Mouse (Mus musculus) forebrain, embryonic 14.5 days (tissue): ENCODE data around the gene Rora. TPM values are rescaled to one million over a fixed set of nuclear protein-coding genes. Genes with fewer than 3 reads are reported as not detected.

Experiments used
- ATAC-seq: fragments of 200-750 bp; cut with Nextera tagmentation; 2 replicates; pipeline ENCODE4 v1.8.0; 2017; ENCODE audit warnings: mild to moderate bottlenecking, moderate library complexity
- DNase-seq: peaks from one replicate; pipeline ENCODE4 v3.0.0-alpha.2; 2015; ENCODE audit warnings: low spot score
- H3K27ac ChIP-seq: fragments of 300-500 bp; sonication (generic); 2 replicates; pipeline ENCODE4 v1.5.1; 2014; ENCODE audit warnings: low read depth, mild to moderate bottlenecking, control low read depth, low read length, moderate library complexity
- H3K27me3 ChIP-seq: fragments of 300-500 bp; sonication (generic); replicated peaks from 2 replicates; pipeline ENCODE4 v1.6.1; 2014; ENCODE audit warnings: low read length, control low read depth, mixed read lengths; ENCODE audit not compliant: control insufficient read depth, insufficient read depth
- H3K36me3 ChIP-seq: fragments of 300-500 bp; sonication (generic); 2 replicates; pipeline ENCODE4 v1.6.1; 2014; ENCODE audit warnings: low read length, control low read depth; ENCODE audit not compliant: control insufficient read depth, insufficient read depth
- H3K4me1 ChIP-seq: fragments of 300-500 bp; sonication (generic); 2 replicates; pipeline ENCODE4 v1.6.1; 2014; ENCODE audit warnings: antibody characterized with exemption, low read length, control low read depth; ENCODE audit not compliant: control insufficient read depth, insufficient read depth
- H3K4me2 ChIP-seq: fragments of 300-500 bp; sonication (generic); 2 replicates; pipeline ENCODE4 v1.6.1; 2014; ENCODE audit warnings: mild to moderate bottlenecking, control low read depth, low read length
- H3K4me3 ChIP-seq: fragments of 300-500 bp; sonication (generic); 2 replicates; pipeline ENCODE4 v1.5.1; 2014; ENCODE audit warnings: low read depth, low read length, control low read depth
- H3K9ac ChIP-seq: fragments of 300-500 bp; sonication (generic); 2 replicates; pipeline ENCODE4 v1.6.1; 2014; ENCODE audit warnings: mild to moderate bottlenecking, low read length, control low read depth, moderate library complexity
- H3K9me3 ChIP-seq: fragments of 300-500 bp; sonication (generic); replicated peaks from 2 replicates; pipeline ENCODE4 v1.6.1; 2016; ENCODE audit warnings: low read length, control low read depth, mixed read lengths; ENCODE audit not compliant: control insufficient read depth
- WGBS: fragments of 180-500 bp; shearing (Covaris S2); extraction: QIAGEN DNeasy Blood & Tissue Kit; methylation state at CpG from one replicate; pipeline ENCODE4 v1.1.7; 2014; 5-methylcytosine and 5-hydroxymethylcytosine counted together
- polyA plus RNA-seq: library from polyadenylated mRNA; unstranded; fragments of >200 nt; fragmentation: Nextera tagmentation; extraction: Ambion mirVana; gene quantifications from 2 replicates; pipeline ENCODE4 v1.2.1, GENCODE M21; 2014

The Rora gene
- polyA plus RNA-seq, 1 experiment from 2014 or later: 15.2 TPM

GRCm38 (mm10) chr9:68699341-68699740 lies 45.8 kb downstream of the Rora start:
- peaks cover 8% of the 10 kb centered on the region; the same call in 1 of the 2 replicates for H3K4me1 ChIP-seq
- WGBS: 92% methylated on average over 1 of the region's 1 CpGs
- DNase-seq (no peak), ATAC-seq (no peak)
- H3K27me3 ChIP-seq: 0 out of 2 replicates have a peak, but pooled peaks cover 3% of the 10 kb centered on the region
- no peak overlapping the region for H3K4me2 ChIP-seq
- H3K36me3 ChIP-seq: no peaks in the 10 kb centered on the region
- H3K4me3 ChIP-seq: no peak overlapping the region
- no peak overlapping the region for H3K9ac ChIP-seq
- no peak overlapping the region for H3K27ac ChIP-seq
- no peaks in the 10 kb centered on the region for H3K9me3 ChIP-seq

GRCm38 (mm10) chr9:68699856-68700255 lies 46.3 kb downstream of the Rora start:
- no peaks in the 10 kb centered on the region for H3K9me3 ChIP-seq
- H3K4me2 ChIP-seq: no peak overlapping the region
- no peak overlapping the region for H3K4me3 ChIP-seq
- H3K4me1 ChIP-seq: peaks cover 6% of the 10 kb centered on the region; the same call in 1 of the 2 replicates
- H3K9ac ChIP-seq: no peak overlapping the region
- H3K36me3 ChIP-seq: no peaks in the 10 kb centered on the region
- DNase-seq (no peak), ATAC-seq (no peak)
- 64% methylated on average over 4 of the region's 4 CpGs for WGBS
- no peak overlapping the region for H3K27ac ChIP-seq
- H3K27me3 ChIP-seq: 0 out of 2 replicates have a peak, but pooled peaks cover 3% of the 10 kb centered on the region

GRCm38 (mm10) chr9:68707636-68708035 lies 54.0 kb downstream of the Rora start:
- ATAC-seq: no peak

GRCm38 (mm10) chr9:68709232-68709631 lies 55.6 kb downstream of the Rora start:
- Histone ChIP-seq H3K4me2 (no peak overlapping the region), H3K36me3 (no peaks in the 10 kb centered on the region), H3K4me3 (no peak overlapping the region), H3K9ac (no peak overlapping the region), H3K4me1 (no peaks in the 10 kb centered on the region), H3K27me3 (no peaks in the 10 kb centered on the region), H3K9me3 (no peaks in the 10 kb centered on the region), H3K27ac (no peak overlapping the region)
- WGBS: 75% methylated on average over 8 of the region's 8 CpGs
- DNase-seq: no peak
- ATAC-seq: no peak

More at GRCm38 (mm10) chr9:68707636-68708035, 54.0 kb downstream of the Rora start:
- H3K36me3 ChIP-seq: no peaks in the 10 kb centered on the region
- H3K4me3 ChIP-seq: no peak overlapping the region
- WGBS: 72% methylated on average over 5 of the region's 5 CpGs
- DNase-seq: no peak
- no peak overlapping the region for H3K9ac ChIP-seq
- no peaks in the 10 kb centered on the region for H3K9me3 ChIP-seq
- H3K4me2 ChIP-seq: no peak overlapping the region
- no peaks in the 10 kb centered on the region for H3K4me1 ChIP-seq
- no peak overlapping the region for H3K27ac ChIP-seq
- H3K27me3 ChIP-seq: no peaks in the 10 kb centered on the region

GRCm38 (mm10) chr9:68710893-68711654 lies 57.5 kb downstream of the Rora start:
- 83% methylated on average over 14 of the region's 14 CpGs for WGBS
- no peak overlapping the region for H3K4me2 ChIP-seq
- H3K4me3 ChIP-seq: no peak overlapping the region
- no peak overlapping the region for H3K9ac ChIP-seq
- no peak overlapping the region for H3K27ac ChIP-seq
- H3K27me3 ChIP-seq: no peaks in the 10 kb centered on the region
- no peaks in the 10 kb centered on the region for H3K9me3 ChIP-seq
- DNase-seq (no peak), ATAC-seq (no peak)
- H3K36me3 ChIP-seq: no peaks in the 10 kb centered on the region
- H3K4me1 ChIP-seq: no peaks in the 10 kb centered on the region

- ATAC-seq: no peak
Observed at GRCm38 (mm10) chr9:68716961-68717360, 63.4 kb downstream of the Rora start.

GRCm38 (mm10) chr9:68718427-68718826 lies 64.8 kb downstream of the Rora start:
- H3K27me3 ChIP-seq: no peaks in the 10 kb centered on the region
- WGBS: 97% methylated on average over 6 of the region's 6 CpGs
- H3K9me3 ChIP-seq: no peaks in the 10 kb centered on the region
- H3K4me2 ChIP-seq: no peak overlapping the region
- ATAC-seq: no peak
- no peaks in the 10 kb centered on the region for H3K4me1 ChIP-seq
- H3K36me3 ChIP-seq: no peaks in the 10 kb centered on the region
- H3K27ac ChIP-seq: no peak overlapping the region
- H3K9ac ChIP-seq: no peak overlapping the region
- DNase-seq: no peak
- no peak overlapping the region for H3K4me3 ChIP-seq

More at GRCm38 (mm10) chr9:68716961-68717360, 63.4 kb downstream of the Rora start:
- Histone ChIP-seq H3K4me2 (no peak overlapping the region), H3K9ac (no peak overlapping the region), H3K4me3 (no peak overlapping the region), H3K27ac (no peak overlapping the region), H3K36me3 (no peaks in the 10 kb centered on the region), H3K4me1 (no peaks in the 10 kb centered on the region), H3K27me3 (no peaks in the 10 kb centered on the region), H3K9me3 (no peaks in the 10 kb centered on the region)
- WGBS: 22% methylated on average over 5 of the region's 5 CpGs
- DNase-seq: peak; percentile 48

GRCm38 (mm10) chr9:68719286-68719685 lies 65.7 kb downstream of the Rora start:
- no peak for ATAC-seq
- no peak for DNase-seq

GRCm38 (mm10) chr9:68724636-68725285 lies 71.2 kb downstream of the Rora start:
- H3K27me3 ChIP-seq: no peaks in the 10 kb centered on the region
- H3K4me3 ChIP-seq: no peak overlapping the region
- H3K4me1 ChIP-seq: no peaks in the 10 kb centered on the region
- no peak overlapping the region for H3K27ac ChIP-seq
- no peak for ATAC-seq
- H3K36me3 ChIP-seq: no peaks in the 10 kb centered on the region
- H3K9ac ChIP-seq: no peak overlapping the region
- 81% methylated on average over 8 of the region's 8 CpGs for WGBS
- no peak overlapping the region for H3K4me2 ChIP-seq
- DNase-seq: no peak
- H3K9me3 ChIP-seq: no peaks in the 10 kb centered on the region

More at GRCm38 (mm10) chr9:68719286-68719685, 65.7 kb downstream of the Rora start:
- Histone ChIP-seq H3K9ac (no peak overlapping the region), H3K27me3 (no peaks in the 10 kb centered on the region), H3K4me3 (no peak overlapping the region), H3K4me2 (no peak overlapping the region), H3K27ac (no peak overlapping the region), H3K4me1 (no peaks in the 10 kb centered on the region), H3K36me3 (no peaks in the 10 kb centered on the region), H3K9me3 (no peaks in the 10 kb centered on the region)
- 84% methylated on average over 9 of the region's 9 CpGs for whole genome bisulfite sequencing
